Mouse (Mus musculus) liver, embryonic 14.5 days (tissue): ENCODE data around the gene Gen1. TPM values are rescaled to one million over a fixed set of nuclear protein-coding genes. Genes with fewer than 3 reads are reported as not detected.

Experiments
- ATAC-seq: fragments of 200-750 bp; cut with Nextera tagmentation; 2 replicates; pipeline ENCODE4 v1.8.0; 2017; ENCODE audit warnings: moderate number of reproducible peaks, mild to moderate bottlenecking, moderate library complexity; ENCODE audit not compliant: insufficient read depth
- DNase-seq, 3 experiments: peaks; one replicate each; pipeline ENCODE4 v3.0.0-alpha.2; 2012 to 2013; ENCODE audit warnings: low read depth in 3 of 3, low spot score in 3 of 3
- H3K27ac ChIP-seq: fragments of 300-500 bp; sonication (generic); 2 replicates; pipeline ENCODE4 v1.5.1; 2014; ENCODE audit warnings: moderate library complexity, mild to moderate bottlenecking, control low read depth, inconsistent platforms
- H3K27me3 ChIP-seq: fragments of 300-500 bp; sonication (generic); 2 replicates; pipeline ENCODE4 v1.6.1; 2014; ENCODE audit warnings: mild to moderate bottlenecking, low read length, moderate library complexity; ENCODE audit not compliant: control insufficient read depth, insufficient read depth
- H3K36me3 ChIP-seq: fragments of 300-500 bp; sonication (generic); replicated peaks from 2 replicates; pipeline ENCODE4 v1.6.1; 2014; ENCODE audit warnings: low read depth; ENCODE audit not compliant: control insufficient read depth, insufficient read depth
- H3K4me1 ChIP-seq, 2 experiments: fragments of 200-500 bp in 1 of 2; fragments of 300-500 bp in 1 of 2; sonication (generic) in 1 of 2; replicated peaks; 2 replicates each; pipeline ENCODE4 v1.6.1; 2012 to 2014; ENCODE audit warnings: antibody characterized with exemption in 1 of 2, inconsistent platforms in 1 of 2, low read length in 1 of 2; ENCODE audit not compliant: control insufficient read depth in 2 of 2, insufficient read depth in 2 of 2
- H3K4me2 ChIP-seq: fragments of 300-500 bp; sonication (generic); 2 replicates; pipeline ENCODE4 v1.6.1; 2014; ENCODE audit warnings: low read depth, mild to moderate bottlenecking, control low read depth, moderate library complexity
- H3K4me3 ChIP-seq, 2 experiments: fragments of 200-500 bp in 1 of 2; fragments of 300-500 bp in 1 of 2; sonication (generic) in 1 of 2; 2 replicates each; pipeline ENCODE4 v1.5.1; 2012 to 2014; ENCODE audit warnings: low read depth in 2 of 2, low read length in 2 of 2, mild to moderate bottlenecking in 2 of 2, control low read depth in 1 of 2, inconsistent platforms in 1 of 2, moderate library complexity in 1 of 2; ENCODE audit not compliant: insufficient read depth in 1 of 2
- H3K9ac ChIP-seq: fragments of 300-500 bp; sonication (generic); replicated peaks from 2 replicates; pipeline ENCODE4 v1.6.1; 2014; ENCODE audit warnings: mild to moderate bottlenecking, control low read depth, moderate library complexity
- H3K9me3 ChIP-seq: fragments of 300-500 bp; sonication (generic); 2 replicates; pipeline ENCODE4 v1.6.1; 2016; ENCODE audit warnings: low read length, mixed read lengths; ENCODE audit not compliant: control insufficient read depth
- CTCF ChIP-seq: IDR thresholded peaks from 2 replicates; pipeline ENCODE4 v1.5.1; 2016; ENCODE audit warnings: antibody characterized with exemption, low read depth, control low read depth
- EP300 ChIP-seq: IDR thresholded peaks from 2 replicates; pipeline ENCODE4 v1.6.1; 2016; ENCODE audit warnings: antibody characterized with exemption, low read depth
- WGBS: fragments of 180-500 bp; shearing (Covaris S2); extraction: QIAGEN DNeasy Blood & Tissue Kit; methylation state at CpG from one replicate; pipeline ENCODE4 v1.1.7; 2014; ENCODE audit not compliant: insufficient replicate concordance; 5-methylcytosine and 5-hydroxymethylcytosine counted together
- polyA plus RNA-seq, 2 experiments: library from polyadenylated mRNA; depleted of rRNA in 1 of 2; stranded (reverse) in 1 of 2; unstranded in 1 of 2; fragments of >200 nt; fragmentation: Nextera tagmentation in 1 of 2; extraction: Ambion mirVana in 1 of 2; gene quantifications; 2 replicates each; pipeline versions ENCODE4 v1.2.1 to v1.2.3; 2012 to 2014

The Gen1 gene
- polyA plus RNA-seq, 2 experiments = 4.4 to 10.9 TPM

DNA sequence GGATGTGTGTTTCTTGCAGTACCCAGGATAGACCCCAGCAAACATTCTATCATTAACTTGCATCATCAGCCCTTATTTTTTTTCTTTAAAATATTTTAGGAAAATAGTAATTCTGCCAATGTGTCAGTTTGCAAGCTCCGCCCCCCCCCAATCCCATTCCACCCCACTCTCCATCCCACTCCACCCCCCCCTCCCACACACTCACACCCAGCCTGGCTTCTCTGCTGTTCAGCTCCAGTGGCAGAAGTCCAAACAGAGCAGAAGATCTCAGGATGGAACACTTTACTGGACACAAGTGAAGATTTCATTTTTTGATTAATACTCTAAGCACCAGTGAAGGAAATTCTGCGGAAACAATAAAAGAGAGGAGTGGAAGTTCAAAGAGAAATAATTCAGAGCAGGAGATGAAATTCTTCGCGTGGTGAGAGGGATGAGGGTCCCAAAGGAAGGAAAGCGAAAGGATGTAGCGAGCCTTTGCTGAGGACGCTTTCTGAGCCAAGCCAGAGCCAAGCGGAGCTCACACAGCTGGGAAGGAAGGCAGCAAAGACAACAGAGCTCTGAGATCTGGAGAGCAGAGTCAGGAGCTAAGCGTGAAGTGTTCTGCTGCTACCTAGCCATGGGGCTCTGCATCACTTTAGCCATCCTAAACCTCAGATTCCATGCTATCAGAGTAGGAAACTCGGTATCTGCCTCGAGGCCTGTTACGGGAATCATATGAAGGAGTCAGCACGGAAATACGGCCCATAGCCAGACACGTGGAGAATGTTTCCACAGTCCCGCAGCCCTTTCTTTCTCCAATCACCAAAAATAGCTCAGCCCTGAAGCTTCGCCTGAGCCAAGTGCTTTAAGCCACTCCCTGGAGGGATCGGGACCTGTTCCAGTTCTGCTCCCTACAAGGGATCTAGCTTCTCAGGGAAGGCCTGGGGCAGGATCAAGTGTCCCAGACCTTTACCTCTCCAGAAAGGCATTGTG, 61.6 kb downstream of the Gen1 start:
- H3K9ac ChIP-seq = no peak overlapping the region
- 61% methylated on average over 18 of the region's 18 CpGs for WGBS
- ATAC-seq (no peak), DNase-seq (no peak)
- no peaks in the 10 kb centered on the region for H3K4me1 ChIP-seq
- no peak overlapping the region for H3K27ac ChIP-seq
- no peaks in the 10 kb centered on the region for H3K36me3 ChIP-seq
- no peaks in the 10 kb centered on the region for H3K27me3 ChIP-seq
- no peaks in the 10 kb centered on the region for H3K9me3 ChIP-seq
- H3K4me3 ChIP-seq = no peak overlapping the region
- TF ChIP-seq CTCF = no peak
- TF ChIP-seq EP300 = no peak
- H3K4me2 ChIP-seq = no peak overlapping the region

DNA sequence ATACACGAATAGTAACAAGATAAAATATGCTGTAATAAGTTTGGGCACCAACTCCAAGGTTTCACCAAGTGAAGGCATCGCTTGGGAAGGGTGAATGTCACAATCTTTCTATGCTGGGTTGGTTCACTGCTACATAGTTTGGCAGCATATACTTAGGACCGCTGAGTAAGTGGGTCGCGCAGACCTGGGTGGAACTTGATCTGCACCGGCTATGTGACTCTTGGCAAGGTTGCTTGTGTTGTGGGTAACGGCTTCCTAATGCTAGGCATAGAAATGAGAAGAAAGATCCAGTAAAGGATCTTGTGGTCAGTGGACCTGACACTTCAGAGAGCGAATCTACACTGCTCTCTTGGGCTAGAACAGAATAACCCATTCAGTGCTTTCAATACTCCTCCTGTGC, 63.1 kb downstream of the Gen1 start:
- H3K4me2 ChIP-seq = no peak overlapping the region
- no peak overlapping the region for H3K4me3 ChIP-seq
- no peaks in the 10 kb centered on the region for H3K4me1 ChIP-seq
- no peak for TF ChIP-seq CTCF
- TF ChIP-seq EP300 = no peak
- no peak for ATAC-seq
- DNase-seq = no peak
- no peak overlapping the region for H3K27ac ChIP-seq
- H3K9ac ChIP-seq = no peak overlapping the region
- H3K27me3 ChIP-seq = no peaks in the 10 kb centered on the region
- no peaks in the 10 kb centered on the region for H3K9me3 ChIP-seq
- H3K36me3 ChIP-seq = no peaks in the 10 kb centered on the region
- WGBS = 73% methylated on average over 8 of the region's 8 CpGs

- no peak for DNase-seq
- WGBS = 83% methylated on average over 12 of the region's 12 CpGs
Observed at GRCm38 (mm10) chr12:11200711-11201110, 64.9 kb downstream of the Gen1 start.

DNA sequence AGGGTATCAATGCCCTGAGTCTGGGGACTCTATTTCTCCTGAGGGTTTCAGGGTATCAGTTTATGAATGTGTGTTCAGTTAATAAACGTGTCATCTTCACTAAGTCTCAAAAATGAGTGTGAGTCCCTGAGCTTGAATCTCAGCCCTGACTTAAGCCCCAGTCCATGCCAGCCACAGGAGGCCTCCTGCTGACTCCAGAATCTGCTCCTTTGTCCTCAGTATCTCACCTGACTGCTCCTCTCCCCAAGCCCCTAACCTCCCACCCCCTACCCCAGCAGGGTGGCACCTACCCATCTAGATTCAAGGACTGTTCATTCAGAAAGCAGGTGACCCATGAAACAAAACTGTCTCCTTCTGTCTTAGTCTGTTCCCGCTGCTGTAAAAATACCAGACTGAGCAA, 67.0 kb downstream of the Gen1 start:
- ATAC-seq (no peak), DNase-seq (no peak)
- H3K9me3 ChIP-seq = no peaks in the 10 kb centered on the region
- H3K4me2 ChIP-seq = no peak overlapping the region
- no peaks in the 10 kb centered on the region for H3K36me3 ChIP-seq
- TF ChIP-seq EP300 = no peak
- TF ChIP-seq CTCF = no peak
- H3K4me1 ChIP-seq = no peaks in the 10 kb centered on the region
- WGBS = 67% methylated on average over 2 of the region's 2 CpGs
- H3K27ac ChIP-seq = no peak overlapping the region
- H3K4me3 ChIP-seq = no peak overlapping the region
- no peak overlapping the region for H3K9ac ChIP-seq
- no peaks in the 10 kb centered on the region for H3K27me3 ChIP-seq

More at GRCm38 (mm10) chr12:11200711-11201110, 64.9 kb downstream of the Gen1 start:
- no peaks in the 10 kb centered on the region for H3K36me3 ChIP-seq
- H3K4me2 ChIP-seq = no peak overlapping the region
- H3K9ac ChIP-seq = no peak overlapping the region
- H3K27ac ChIP-seq = no peak overlapping the region
- TF ChIP-seq CTCF = no peak
- TF ChIP-seq EP300 = no peak
- no peaks in the 10 kb centered on the region for H3K27me3 ChIP-seq
- no peaks in the 10 kb centered on the region for H3K4me1 ChIP-seq
- no peak overlapping the region for H3K4me3 ChIP-seq
- no peaks in the 10 kb centered on the region for H3K9me3 ChIP-seq
- ATAC-seq = no peak

- no peaks in the 10 kb centered on the region for H3K9me3 ChIP-seq
- no peak overlapping the region for H3K4me3 ChIP-seq
- no peaks in the 10 kb centered on the region for H3K36me3 ChIP-seq
- H3K4me1 ChIP-seq = no peaks in the 10 kb centered on the region
- no peak overlapping the region for H3K9ac ChIP-seq
- 42% methylated on average over 4 of the region's 4 CpGs for WGBS
- no peak for TF ChIP-seq CTCF
- no peak for TF ChIP-seq EP300
- DNase-seq (no peak), ATAC-seq (no peak)
- no peaks in the 10 kb centered on the region for H3K27me3 ChIP-seq
- no peak overlapping the region for H3K27ac ChIP-seq
- no peak overlapping the region for H3K4me2 ChIP-seq
Observed at GRCm38 (mm10) chr12:11198026-11198425, 67.6 kb downstream of the Gen1 start.
